Mouse (Mus musculus) lung, adult 18-20 months (tissue): ENCODE data around the gene Araf.
A peak's percentile ranks its signal among the peaks of the same experiment; 100 is the strongest.
"Not testable (repeated sequence)": the region's sequence is repeated elsewhere in the genome, so short reads cannot be mapped to it uniquely, and the experiment has no call there.

Source experiments
- DNase-seq, 2 experiments: peaks; one replicate each; pipeline ENCODE4 v3.0.0; 2022; ENCODE audit warnings: mixed read lengths in 2 of 2

Gene Araf

DNA sequence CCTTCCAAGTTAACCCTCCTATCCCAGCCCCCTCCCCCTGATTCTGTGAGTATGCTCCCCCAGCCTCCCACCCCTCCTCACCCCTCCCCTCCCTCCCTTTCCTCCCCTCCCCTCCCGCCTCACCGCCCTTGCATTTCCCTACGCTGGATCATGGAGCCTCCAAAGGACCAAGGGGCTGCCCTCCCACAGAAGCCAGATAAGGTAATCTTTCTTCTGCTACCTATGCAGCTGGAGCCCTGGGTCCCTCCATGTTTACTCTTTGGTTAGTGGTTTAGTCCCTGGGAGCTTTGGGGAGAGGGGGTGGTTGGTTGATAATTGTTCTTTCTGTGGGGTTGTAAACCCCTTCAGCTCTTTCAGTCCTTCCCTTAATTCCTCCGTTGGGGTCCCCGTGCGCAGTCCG is at the start of gene Araf:
Gene Araf, plus strand, starts transcription at position 134 of the 400 bp plus-strand sequence.
- DNase-seq: no peak

DNA sequence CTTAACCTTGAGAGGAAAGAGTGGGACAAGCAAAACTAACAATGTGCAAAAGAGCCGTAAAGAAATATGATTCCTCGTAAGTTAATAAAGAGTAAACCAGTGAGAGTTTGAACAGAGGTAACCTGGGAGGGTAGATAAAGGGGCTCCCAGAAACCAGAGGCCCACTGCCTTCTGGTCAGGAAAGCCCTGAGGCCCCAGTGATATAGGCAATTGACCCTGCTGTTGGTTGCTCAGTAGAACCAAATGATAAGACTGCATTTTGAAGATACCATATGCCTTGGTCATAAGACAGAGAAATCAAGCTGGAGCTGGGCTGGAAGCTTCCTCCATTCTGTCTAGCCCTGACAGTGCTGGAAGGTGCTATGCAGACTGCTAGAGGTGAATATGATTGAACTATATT is 48.8 kb upstream of the Araf start:
- no peak for DNase-seq

DNA sequence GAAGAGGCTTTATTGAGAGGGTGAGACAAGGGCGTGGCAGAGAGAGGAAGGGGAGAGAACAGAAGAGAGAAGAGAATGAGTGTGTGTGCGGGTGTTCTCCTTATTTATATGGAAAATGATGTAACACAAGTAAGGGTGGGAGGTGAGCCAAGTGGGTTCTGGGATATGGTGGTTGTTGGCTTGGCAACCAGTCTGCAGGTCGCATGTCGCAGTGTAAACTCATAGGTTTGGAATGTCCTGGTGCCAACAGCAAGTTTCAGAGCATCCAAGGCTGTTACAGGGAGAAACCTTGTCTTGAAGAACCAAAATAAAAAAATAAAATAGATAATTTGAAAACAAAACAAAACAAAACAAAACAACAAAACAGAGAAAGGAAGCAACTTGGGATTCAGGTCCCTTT is 36.4 kb upstream of the Araf start:
- DNase-seq: no peak

DNA sequence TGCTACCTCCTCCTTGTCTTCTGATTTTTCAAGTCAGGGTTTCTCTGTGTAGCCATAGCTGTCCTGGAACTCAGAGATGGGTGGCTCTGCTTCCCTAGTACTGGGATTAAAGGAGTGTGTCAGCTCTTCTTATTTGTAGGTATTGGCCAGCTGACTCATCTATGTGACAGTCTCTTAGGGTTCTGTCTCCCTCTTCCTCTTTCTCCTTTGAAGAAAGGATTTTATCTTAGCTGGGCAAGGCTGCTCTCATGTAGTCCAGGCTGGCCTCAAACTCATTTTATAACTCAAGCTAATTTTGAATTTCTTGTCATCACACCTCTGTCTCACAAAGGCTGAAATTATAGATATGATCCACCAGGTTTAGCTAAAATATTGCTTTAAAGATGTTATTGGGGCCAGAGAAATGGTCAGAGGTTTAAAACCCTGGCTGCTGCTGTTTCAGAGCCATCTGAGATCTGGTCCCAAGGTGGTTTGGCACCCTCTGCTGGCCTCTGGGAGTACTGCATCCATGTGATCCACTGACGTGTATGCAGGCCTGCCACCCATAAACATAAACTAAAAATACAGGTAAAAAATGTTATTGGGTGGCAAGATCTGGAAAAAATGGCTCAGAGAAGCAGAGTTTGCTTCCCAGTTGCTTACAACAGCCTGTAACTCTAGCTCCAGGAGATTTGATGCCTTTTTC is 26.8 kb upstream of the Araf start:
- peak; percentile 74 to 84 for DNase-seq

DNA sequence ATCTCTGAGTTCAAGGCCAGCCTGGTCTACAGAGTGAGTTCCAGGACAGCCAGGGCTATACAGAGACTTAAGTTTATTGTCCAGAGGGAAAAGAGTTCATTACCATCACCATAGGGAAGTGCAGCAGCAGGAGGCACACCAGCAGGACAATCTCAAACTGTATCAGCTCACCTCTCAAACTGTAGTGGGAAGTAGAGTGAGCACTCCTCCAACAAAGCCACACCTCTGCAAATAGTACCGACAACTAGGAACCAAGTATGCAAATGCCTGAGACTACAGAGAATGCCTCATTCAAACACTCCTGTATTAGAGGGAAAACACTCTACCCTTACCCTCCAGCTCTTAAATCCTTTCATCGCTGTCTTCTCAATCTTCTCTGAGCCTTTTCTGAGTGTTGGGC is 25.9 kb upstream of the Araf start:
- peak; percentile 4 to 8 for DNase-seq

DNA sequence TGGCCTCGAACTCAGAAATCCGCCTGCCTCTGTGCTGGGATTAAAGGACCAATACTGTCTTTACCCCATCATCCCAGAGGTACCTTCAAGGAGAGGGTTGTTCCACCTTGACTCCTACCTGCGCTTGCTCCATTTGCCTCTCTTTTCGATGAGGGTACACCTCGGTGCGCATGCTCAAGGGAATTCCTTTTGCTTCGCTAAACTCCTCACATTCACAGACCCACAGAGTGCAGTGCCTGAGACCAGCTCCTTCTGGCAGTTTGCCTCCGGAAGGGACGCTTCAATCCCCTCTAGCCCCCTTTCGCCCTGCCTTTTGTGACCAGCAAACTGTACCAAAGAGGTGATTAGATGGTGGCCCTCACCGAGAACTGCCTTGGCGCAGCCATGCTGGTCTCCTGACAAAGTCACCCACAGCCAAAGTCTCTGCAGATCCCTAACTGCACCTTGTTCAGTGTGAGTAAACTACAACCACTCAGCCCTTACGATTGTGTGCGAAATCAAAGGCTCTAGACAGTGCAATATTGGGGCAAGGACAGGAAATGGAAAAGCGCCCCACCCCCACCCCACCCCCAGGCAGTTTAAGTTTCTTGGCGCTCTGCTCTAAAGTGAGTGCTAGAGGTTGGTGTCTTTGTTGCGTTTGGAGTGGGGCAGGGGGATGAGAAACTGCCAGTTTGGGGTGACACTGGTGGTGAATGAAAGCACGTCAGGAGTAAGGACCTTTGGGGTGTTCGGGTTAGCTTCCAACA is 22.2 kb upstream of the Araf start:
- no peak for DNase-seq

DNA sequence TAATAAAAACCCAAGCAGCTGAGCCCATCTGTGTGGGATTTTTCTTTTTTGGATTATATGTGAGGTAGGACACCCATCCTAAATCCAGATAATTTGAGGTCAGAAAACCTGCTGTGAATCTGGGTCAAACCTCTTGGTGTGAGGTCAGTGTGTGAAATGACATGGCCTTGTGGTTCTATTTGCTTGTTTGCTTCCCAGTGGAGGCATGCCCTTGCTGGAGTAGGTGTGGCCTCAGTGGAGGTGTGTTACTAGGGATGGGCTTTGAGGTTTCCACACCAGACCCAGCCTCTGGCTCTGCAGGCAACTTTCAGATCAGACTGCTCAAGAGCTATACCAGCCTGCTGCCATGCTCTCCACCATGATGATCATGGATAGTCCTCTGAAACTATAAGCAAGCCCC is 20.0 kb upstream of the Araf start:
- no peak for DNase-seq

DNA sequence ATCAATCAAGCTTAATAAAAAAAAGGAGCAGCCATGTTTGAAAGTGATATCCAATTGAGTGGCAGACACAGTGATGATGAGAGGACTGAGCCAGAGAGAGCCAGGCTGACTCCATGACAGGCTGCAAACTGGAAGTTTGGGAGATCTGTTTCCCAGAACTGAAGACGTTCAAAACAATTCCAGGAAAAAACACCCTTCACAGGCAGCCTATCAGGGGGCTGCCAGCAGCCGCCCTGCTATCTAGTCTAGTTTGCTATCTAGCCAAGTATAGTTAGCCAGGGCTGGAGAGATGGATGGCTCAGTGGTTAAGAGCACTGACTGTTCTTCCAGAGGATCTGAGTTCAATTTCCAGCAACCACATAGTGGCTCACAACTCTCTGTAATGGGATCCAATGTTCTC is 10.3 kb upstream of the Araf start:
- no peak for DNase-seq

DNA sequence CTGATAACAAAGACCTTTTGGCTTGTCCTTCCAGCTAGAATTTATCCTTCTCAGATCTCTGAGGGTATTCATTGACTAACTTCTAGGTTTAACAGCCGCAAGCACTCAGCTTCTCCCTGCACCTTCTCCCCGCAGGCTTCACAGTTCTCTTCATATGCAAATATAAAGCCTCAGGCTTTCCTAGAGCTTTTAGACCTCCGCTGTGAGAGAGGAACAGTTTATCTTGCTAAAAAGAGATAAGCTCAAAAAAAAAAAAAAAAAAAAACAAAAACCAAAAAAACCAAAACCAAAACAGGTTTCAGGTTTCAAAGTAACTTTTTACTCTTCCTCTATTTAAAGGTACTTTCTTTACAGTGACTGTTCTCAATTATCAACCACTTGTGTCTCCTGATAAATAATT is 5.2 kb upstream of the Araf start:
- no peak for DNase-seq

DNA sequence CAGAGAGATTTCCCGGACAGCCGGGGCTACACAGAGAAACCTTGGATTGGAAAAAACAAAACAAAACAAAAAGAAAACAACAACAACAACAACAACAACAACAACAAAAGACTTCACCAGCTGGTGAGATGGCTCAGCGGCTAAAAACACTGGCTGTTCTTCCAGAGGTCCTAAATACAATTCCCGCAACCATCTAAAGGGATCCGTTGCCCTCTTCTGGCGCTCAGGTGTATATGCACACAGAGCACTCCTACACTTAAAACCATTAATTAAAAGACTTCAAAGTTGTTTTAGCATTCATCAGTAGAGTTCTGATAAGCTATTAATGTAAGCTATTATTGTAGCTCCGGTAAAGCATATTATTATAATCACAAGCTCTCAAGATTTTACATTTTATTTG is 4.4 kb upstream of the Araf start:
- no peak for DNase-seq

DNA sequence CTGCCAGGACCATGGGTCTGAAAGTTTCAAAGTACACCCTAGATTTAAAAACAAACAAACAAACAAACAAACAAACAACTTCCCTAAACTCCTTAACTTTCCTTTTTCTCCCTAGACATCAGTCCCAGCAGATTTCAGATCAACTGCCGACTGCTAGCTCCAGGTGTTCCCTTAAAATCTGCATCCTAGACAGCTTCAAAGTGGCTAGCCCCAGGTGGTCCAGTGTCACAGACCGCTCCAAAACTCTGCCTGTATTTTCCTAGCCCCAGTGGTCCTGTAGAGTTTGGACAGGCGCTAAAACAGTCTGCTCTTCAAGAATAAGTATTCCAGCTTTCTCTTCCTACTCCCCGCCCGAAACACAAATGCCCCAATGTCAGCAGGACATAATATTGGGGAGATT is 3.4 kb upstream of the Araf start:
- no peak for DNase-seq

DNA sequence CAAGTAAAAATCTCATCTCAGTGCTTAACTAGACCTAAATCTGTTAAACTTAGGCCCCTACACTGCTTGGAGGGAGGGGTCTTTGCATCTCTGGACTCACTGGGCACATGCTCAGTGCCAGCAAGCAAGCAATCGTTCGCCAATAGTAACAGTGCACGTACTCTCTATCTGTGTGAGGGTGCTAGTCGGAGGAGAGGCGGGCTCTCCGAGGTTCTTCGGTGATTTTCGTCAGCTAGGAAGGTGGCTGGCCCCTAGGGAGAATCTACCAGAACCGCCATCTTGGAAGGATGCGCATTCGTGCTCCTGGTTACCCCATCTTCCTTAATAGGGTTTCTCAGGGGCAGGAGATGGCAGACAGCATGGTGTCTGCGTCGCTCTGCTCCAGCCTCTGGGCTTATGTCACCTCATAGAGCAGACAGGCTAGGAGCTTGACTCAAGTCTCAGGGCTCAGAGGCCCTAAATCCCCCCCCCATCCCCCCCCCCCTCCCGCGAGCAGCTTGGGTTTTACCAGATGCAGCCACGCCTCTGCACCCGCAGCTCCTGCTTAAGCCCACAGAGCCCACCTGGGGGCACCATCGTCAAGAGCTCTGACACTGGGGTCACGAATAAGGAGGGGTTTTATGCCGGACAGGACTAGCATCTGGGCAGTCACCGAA is 655 bp downstream of the Araf start:
- peak; percentile 69 to 71 for DNase-seq

DNA sequence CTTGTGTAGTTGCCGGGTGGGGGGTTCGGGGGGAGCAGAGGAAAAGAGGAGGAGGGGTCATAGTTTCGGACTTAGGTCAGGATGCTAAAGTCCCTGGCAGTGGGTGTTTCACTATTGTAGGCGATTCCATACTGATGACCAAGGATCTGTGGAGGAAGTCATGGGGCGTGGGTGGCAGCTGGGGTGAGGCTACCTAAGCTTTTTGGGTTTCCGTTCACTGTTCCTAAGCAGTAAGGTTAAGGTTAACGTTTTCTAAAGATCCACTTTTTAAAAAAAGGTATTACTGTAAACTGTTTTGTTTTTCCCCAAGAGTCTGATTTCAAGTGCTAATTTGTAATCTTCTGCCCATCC is 1.2 kb downstream of the Araf start:
- no peak for DNase-seq

DNA sequence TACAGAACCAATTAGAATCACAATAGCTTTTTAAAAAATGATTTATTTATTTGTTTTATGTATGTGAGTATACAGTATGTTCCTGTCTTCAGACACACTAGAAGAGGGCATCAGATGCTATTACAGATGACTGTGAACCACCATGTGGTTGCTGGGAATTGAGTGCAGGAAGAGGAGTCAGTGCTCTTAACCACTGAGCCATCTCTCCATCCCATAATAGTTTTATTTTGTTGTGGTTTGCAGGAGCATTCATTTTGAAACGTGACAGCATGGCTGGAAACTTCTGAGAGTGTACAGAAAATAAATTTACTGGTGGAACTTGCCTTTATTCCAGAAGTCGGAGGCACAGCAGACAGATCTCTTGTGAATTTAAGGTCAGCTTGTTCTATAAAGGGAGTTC is 3.8 kb downstream of the Araf start:
- no peak for DNase-seq

DNA sequence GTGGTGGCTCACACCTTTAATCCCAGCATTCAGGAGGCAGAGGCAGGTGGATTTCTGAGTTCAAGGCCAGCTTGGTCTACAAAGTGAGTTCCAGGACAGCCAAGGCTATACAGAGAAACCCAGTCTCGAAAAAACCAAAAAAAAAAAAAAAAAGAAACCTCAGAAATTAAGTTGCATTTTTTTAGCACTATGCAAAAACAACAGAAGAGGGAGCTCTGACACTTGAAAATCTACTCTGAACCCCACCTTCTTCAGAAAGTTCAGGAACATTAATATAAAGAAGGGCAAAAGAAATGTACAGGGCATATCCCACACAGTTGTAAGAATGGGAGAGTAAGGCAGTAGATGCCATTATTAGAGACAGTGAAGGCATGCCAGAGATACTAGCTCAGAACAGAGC is 6.7 kb downstream of the Araf start:
- DNase-seq: not testable (repeated sequence)

DNA sequence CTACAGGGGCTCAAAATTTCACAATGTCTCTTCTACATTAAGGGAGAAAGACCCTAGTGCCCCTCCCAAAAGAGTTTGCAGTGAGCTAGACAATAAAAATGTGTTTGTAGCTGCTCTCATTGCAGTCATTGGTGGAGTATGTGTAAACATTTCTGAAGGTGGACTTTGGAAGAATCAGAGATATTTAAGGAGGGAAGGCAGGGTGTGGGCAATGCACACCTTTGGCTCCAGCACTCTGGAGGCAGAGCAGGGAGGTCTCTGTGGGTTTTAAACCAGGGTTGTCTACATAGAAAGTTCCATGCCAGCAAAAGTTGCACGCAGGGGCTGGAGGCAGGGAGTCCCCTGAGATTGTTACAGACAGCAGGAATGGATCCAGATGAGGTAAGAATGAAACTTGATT is 8.7 kb downstream of the Araf start:
- DNase-seq: no peak

DNA sequence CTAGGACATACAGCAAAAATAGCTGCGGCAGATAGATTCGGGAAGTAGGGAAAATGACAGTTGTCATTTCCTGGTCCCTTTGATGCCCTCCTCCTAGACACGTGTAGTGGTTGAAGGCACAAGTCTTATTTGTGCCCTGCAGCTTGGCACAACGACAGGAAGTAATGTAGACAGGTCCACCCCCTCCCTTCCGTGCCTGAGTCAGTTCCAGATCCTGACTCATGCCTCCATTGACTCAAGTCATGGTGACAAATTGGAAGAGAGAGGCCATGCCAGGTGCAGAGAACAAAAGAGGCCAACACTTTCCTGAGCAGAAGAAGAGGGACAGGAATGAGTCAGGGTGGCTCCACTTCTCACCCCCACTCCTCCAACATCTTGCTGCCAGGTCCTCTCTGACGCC is 19.4 kb downstream of the Araf start:
- DNase-seq: peak; percentile 20 to 33

DNA sequence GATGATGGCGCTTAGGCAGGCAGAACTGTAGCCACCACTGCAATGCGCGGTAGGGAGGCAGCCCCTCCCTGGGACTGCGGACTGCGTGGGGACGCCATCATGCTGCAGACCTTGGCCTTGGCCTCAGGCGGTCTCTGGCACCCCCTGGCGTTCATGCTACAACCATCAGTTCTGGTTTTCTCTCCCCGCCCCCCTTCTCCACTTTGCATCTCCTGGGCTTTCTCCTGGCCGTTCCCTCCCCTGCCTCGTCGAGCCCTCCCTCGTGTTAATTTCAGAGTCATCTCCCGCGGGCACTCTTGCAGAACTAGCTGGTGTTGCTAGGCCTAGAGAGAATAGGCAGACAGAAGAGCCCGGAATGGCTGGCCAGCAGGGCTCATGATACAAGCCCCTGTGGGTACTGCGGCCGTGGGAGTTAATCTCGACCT is 21.6 kb downstream of the Araf start:
- peak; percentile 72 to 82 for DNase-seq

DNA sequence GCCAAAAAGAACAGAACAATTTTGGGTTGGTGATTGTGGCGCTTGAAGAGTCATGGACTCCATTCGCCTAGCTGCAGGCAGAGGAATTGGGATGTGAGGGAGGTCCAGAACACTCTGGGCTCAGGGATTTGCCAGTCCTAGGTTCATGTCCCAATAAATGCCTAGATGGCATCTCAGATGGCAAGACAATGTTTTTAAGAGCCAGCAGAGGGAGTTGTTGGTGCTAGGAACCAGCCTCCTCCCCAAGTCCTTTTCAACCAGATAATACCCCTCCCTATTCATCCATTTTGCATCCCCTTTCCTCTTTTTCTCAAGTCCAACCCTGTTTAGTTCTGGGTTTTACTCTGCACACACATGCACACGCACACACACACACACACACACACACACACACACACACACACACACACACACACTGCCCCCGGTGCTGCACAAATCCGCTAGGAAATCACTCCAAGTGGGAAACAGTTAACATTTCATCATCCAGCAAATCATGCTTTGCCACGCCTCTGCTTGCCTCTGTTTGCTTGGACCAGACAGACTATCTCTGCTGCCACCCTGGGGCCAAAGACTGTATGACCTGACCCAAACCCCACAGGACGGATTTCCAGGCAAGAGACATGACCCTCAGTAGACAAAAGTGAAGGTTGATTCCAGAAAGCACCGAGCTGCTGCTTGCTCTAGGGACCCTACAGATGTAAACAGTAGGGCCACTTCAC is 22.3 kb downstream of the Araf start:
- DNase-seq: peak; percentile 65 to 66

DNA sequence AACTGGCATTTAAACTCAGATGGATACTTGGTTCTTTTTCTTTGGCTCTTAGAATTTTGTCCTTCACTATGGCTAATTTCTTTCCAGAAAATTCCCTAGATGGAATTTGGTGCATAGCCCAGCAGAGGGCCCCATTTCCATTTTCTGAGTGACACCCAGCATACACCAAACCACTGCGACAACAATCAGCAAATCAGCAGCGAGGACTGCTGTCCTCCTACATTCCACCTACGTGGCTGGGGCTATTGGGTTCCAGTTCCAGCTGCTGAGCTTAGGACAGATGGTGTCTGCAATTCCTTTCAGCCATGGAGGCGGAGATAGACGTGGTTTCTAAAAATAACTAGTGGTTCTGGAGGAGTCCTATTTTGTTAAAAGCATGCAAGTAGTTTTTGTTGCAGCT is 31.3 kb downstream of the Araf start:
- DNase-seq: peak; percentile 32 to 50

DNA sequence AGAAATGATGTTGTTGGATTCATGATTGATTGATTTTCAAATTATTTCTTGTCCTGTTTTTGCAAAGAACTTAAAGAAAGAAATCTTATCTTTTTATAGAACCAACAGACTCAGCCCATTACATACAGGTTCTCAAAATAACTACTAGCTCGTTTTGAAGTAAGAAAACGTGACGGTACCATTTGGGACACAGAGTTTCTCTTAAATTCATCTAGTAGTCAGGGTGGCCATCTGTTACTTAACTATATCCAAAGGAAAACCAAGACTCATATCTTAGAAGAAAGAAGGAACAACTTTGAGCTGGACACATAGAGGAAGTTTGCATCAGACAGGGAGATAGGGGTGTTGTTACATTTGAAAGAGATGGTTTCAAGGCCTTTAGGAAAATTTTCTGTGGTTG is 49.6 kb downstream of the Araf start:
- DNase-seq: no peak

DNA sequence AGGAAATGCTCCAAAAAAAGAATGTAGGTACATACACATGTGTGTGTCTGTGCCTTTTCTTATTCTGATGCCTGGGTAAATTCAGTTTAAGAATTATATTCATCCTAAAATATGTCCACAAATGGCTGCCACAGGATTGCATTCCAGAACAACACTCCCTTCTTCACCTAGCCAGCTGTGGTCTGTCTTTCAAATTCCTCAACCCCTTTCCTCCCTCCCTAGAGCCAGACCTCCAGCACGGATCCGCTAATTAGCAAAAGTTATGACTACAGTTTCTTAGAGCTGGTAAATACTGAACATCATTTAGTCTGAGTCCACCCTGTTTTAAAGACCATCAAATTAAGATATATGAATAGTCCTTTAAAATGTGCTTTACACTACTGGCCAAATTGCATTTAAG is 50.2 kb downstream of the Araf start:
- DNase-seq: no peak

DNA sequence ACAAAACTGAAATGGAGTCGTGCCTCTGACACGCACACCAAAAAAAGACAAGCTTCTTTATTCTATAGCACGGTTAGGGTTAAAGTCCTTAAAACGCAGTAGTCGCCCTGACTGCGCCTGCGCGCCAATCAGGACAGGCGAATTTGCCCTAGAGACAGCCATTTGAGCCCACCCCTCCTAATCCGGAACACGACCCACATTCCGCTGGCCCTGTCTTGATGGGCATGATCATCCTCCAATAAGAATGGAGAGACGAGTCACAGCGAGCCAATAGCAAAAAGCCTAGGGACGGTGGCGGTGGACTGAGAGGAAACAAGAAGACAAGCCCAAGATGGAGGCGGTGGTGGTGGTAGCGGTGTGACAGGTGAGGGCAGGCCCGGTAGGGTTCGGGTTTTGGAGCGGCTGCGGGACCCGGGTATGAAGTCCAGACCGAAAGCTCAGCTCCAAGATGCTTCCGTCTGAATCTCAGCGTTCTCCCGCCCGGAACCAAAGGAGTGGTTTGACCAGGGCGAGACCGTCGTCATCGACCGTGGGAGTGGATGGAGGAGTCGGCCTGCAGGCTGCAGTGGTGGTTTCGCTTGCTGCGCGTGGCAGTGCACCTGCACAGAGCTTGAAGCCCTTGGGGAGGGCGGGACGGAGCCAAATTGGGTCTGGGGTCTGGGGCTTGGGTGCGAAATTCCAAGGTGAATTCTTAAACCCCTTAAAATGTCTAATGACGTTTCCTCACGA is 50.8 kb downstream of the Araf start:
- peak; percentile 95 for DNase-seq
